Mouse (Mus musculus) ovary, postnatal 36 days (tissue): ENCODE measurements at regions not wholly inside any gene's neighbourhood (a gene's known extent, or its start where the extent isn't known, plus 50 kb on each side); places are given as distances from the start of the nearest gene placed in this dataset.

Source experiments
- DNase-seq: peaks from one replicate; pipeline ENCODE4 v3.0.0; 2022; ENCODE audit warnings: low spot score, mixed read lengths

GRCm38 (mm10) chr9:79437636-79438035 lies 281.0 kb downstream of the Col12a1 start:
- no peak for DNase-seq

- DNase-seq: no peak
Observed at GRCm38 (mm10) chr9:79439233-79439960, 279.2 kb downstream of the Col12a1 start.

GRCm38 (mm10) chr9:79455226-79455625 lies 263.4 kb downstream of the Col12a1 start:
- DNase-seq: no peak

GRCm38 (mm10) chr9:79479118-79479517 lies 239.5 kb downstream of the Col12a1 start:
- no peak for DNase-seq

GRCm38 (mm10) chr9:79500253-79500652 lies 218.4 kb downstream of the Col12a1 start:
- DNase-seq: no peak

GRCm38 (mm10) chr9:79502034-79502433 lies 216.6 kb downstream of the Col12a1 start:
- no peak for DNase-seq

- DNase-seq: no peak
Observed at GRCm38 (mm10) chr9:79516384-79516783, 202.2 kb downstream of the Col12a1 start.

GRCm38 (mm10) chr9:79517461-79517860 lies 201.2 kb downstream of the Col12a1 start:
- peak; percentile 12 for DNase-seq

GRCm38 (mm10) chr9:79518640-79519039 lies 200.0 kb downstream of the Col12a1 start:
- peak; percentile 8 for DNase-seq

- DNase-seq: no peak
Observed at GRCm38 (mm10) chr9:79520498-79520897, 198.1 kb downstream of the Col12a1 start.

- no peak for DNase-seq
Observed at GRCm38 (mm10) chr9:79523054-79523453, 195.6 kb downstream of the Col12a1 start.

GRCm38 (mm10) chr9:79525000-79525399 lies 193.6 kb downstream of the Col12a1 start:
- no peak for DNase-seq

- no peak for DNase-seq
Observed at GRCm38 (mm10) chr9:79526390-79526789, 192.2 kb downstream of the Col12a1 start.

- no peak for DNase-seq
Observed at GRCm38 (mm10) chr9:79527331-79527730, 191.3 kb downstream of the Col12a1 start.
